Mouse (Mus musculus): Measurements from ENCODE around the gene Ly75. TPM values are rescaled to one million over a fixed set of nuclear protein-coding genes. Genes with fewer than 3 reads are reported as not detected.

Gene Ly75
- polyA plus RNA-seq, 1 experiment from 2014 or later, result 4.5 TPM

- H3K27ac ChIP-seq (ENCODE audit: low read depth, low read length), result no peak overlapping the region
- no peak overlapping the region for H3K9ac ChIP-seq (ENCODE audit: low read depth, low read length)
- no peaks in the 10 kb centered on the region for H3K4me1 ChIP-seq (ENCODE audit: control insufficient read depth, insufficient read depth, low read length)
- H3K27me3 ChIP-seq (ENCODE audit: control insufficient read depth, insufficient read depth, low read length), result no peaks in the 10 kb centered on the region
- no peak for ATAC-seq (ENCODE audit: low FRiP score, low TSS enrichment)
- peaks cover 3% of the 10 kb centered on the region; the same call in 1 of the 2 replicates for H3K36me3 ChIP-seq (ENCODE audit: control insufficient read depth, insufficient read depth, low read length)
- WGBS, result 93% methylated on average over 2 of the region's 2 CpGs
- H3K9me3 ChIP-seq (ENCODE audit: control insufficient read depth, low read length), result no peaks in the 10 kb centered on the region; the same call in 1 of the 2 replicates
- H3K4me2 ChIP-seq (replicated peaks; ENCODE audit: low read depth, low read length), result no peak overlapping the region
- no peak overlapping the region for H3K4me3 ChIP-seq (ENCODE audit: low read length)
Observed at GRCm38 (mm10) chr2:60256751-60257150, 126.4 kb downstream of the Ly75 start.

GRCm38 (mm10) chr2:60253506-60253905, 129.6 kb downstream of the Ly75 start:
- H3K36me3 ChIP-seq (ENCODE audit: control insufficient read depth, insufficient read depth, low read length), result peaks cover 17% of the 10 kb centered on the region

GRCm38 (mm10) chr2:60252782-60253181, 130.3 kb downstream of the Ly75 start:
- H3K9me3 ChIP-seq (ENCODE audit: control insufficient read depth, low read length), result no peaks in the 10 kb centered on the region; the same call in 1 of the 2 replicates
- no peak for ATAC-seq (ENCODE audit: low FRiP score, low TSS enrichment)
- H3K27ac ChIP-seq (ENCODE audit: low read depth, low read length), result no peak overlapping the region
- no peaks in the 10 kb centered on the region for H3K4me1 ChIP-seq (ENCODE audit: control insufficient read depth, insufficient read depth, low read length)
- no peak overlapping the region for H3K9ac ChIP-seq (ENCODE audit: low read depth, low read length)
- WGBS, result 88% methylated on average over 4 of the region's 4 CpGs
- peaks cover 17% of the 10 kb centered on the region for H3K36me3 ChIP-seq (ENCODE audit: control insufficient read depth, insufficient read depth, low read length)
- H3K4me2 ChIP-seq (replicated peaks; ENCODE audit: low read depth, low read length), result no peak overlapping the region
- H3K4me3 ChIP-seq (ENCODE audit: low read length), result no peak overlapping the region
- H3K27me3 ChIP-seq (ENCODE audit: control insufficient read depth, insufficient read depth, low read length), result no peaks in the 10 kb centered on the region

More at GRCm38 (mm10) chr2:60253506-60253905, 129.6 kb downstream of the Ly75 start:
- no peaks in the 10 kb centered on the region; the same call in 1 of the 2 replicates for H3K9me3 ChIP-seq (ENCODE audit: control insufficient read depth, low read length)
- H3K27ac ChIP-seq (ENCODE audit: low read depth, low read length), result no peak overlapping the region
- no peaks in the 10 kb centered on the region for H3K27me3 ChIP-seq (ENCODE audit: control insufficient read depth, insufficient read depth, low read length)
- H3K9ac ChIP-seq (ENCODE audit: low read depth, low read length), result no peak overlapping the region
- no peak overlapping the region for H3K4me2 ChIP-seq (replicated peaks; ENCODE audit: low read depth, low read length)
- no peak for ATAC-seq (ENCODE audit: low FRiP score, low TSS enrichment)
- H3K4me1 ChIP-seq (ENCODE audit: control insufficient read depth, insufficient read depth, low read length), result no peaks in the 10 kb centered on the region
- H3K4me3 ChIP-seq (ENCODE audit: low read length), result no peak overlapping the region

Other genes with a start within 250 kb of the Ly75 start
- gene Baz2b, start 173.5 kb downstream of the Ly75 start, polyA plus RNA-seq (2014; fragmentation: Nextera tagmentation; extraction: Ambion mirVana), result 45.6 and 70.4 TPM in 2 replicates
- 52.6 and 81.2 TPM in 2 replicates for gene March7, start 173.4 kb downstream of the Ly75 start, polyA plus RNA-seq (2014; fragmentation: Nextera tagmentation; extraction: Ambion mirVana)
- 51.1 and 62.4 TPM in 2 replicates for gene Cd302, start 98.8 kb downstream of the Ly75 start, polyA plus RNA-seq (2014; fragmentation: Nextera tagmentation; extraction: Ambion mirVana)
- gene Pla2r1, start 170.0 kb upstream of the Ly75 start, polyA plus RNA-seq (2014; fragmentation: Nextera tagmentation; extraction: Ambion mirVana), result 1.6 and 3.3 TPM in 2 replicates

All from kidney, embryonic 14.5 days (tissue).